8 mouse cellular contexts compared by ENCODE assay signal in the genomic region with DNA sequence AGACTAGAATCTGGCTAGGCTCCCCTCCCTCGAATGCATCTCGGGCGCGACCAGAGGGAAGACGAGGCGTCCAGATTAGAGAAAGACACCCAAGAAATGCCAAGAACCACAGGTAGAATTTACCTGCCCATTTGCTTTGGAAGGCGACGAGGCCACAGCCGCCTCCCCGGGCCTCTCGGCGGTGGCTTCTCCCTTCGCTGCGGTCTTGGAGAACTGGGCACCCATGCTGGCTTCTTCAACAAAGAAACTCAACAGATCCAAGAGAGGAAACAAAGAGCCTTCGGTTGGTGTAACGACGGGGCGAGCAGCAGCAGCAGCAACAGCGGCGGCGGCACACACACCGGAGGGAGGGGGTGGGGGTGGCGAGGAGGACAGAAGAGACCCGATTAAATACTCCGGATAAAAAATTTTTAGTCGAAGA. TPM values are rescaled to one million over a fixed set of nuclear protein-coding genes. Genes with fewer than 3 reads are reported as not detected.
DNase-seq lines count a peak whose midpoint lies in the region; ATAC-seq and TF ChIP-seq lines count a peak whose summit lies in the region.

No protein-coding gene starts in this region.

- H3K27ac ChIP-seq in heart, embryonic 10.5 days = peak overlapping the region; percentile 98
- peak overlapping the region; percentile 98 for H3K27ac ChIP-seq in kidney, postnatal 0 days
- peak overlapping the region; percentile 84 for H3K27ac ChIP-seq in liver, embryonic 12.5 days
- H3K27ac ChIP-seq in neural tube, embryonic 14.5 days (ENCODE audit: low read depth, low read length) = peak overlapping the region; percentile 100

- H3K4me3 ChIP-seq in heart, embryonic 10.5 days = peak overlapping the region; percentile 86
- peak overlapping the region; percentile 82 for H3K4me3 ChIP-seq in kidney, postnatal 0 days (replicated peaks; ENCODE audit: low read depth, low read length)
- H3K4me3 ChIP-seq in liver, embryonic 12.5 days = peak overlapping the region; percentile 68
- H3K4me3 ChIP-seq in neural tube, embryonic 14.5 days (ENCODE audit: low read depth, low read length) = peak overlapping the region; percentile 84

- peak overlapping the region; percentile 90 for H3K9ac ChIP-seq in kidney, postnatal 0 days (ENCODE audit: low read depth, low read length)
- peak overlapping the region; percentile 82 for H3K9ac ChIP-seq in liver, embryonic 12.5 days
- H3K9ac ChIP-seq in neural tube, embryonic 14.5 days (replicated peaks; ENCODE audit: low read depth, low read length) = peak overlapping the region; percentile 99

- H3K9me3 ChIP-seq in heart, embryonic 10.5 days = no peaks in the 10 kb centered on the region
- no peaks in the 10 kb centered on the region for H3K9me3 ChIP-seq in kidney, postnatal 0 days (replicated peaks; ENCODE audit: low read length)
- no peaks in the 10 kb centered on the region for H3K9me3 ChIP-seq in liver, embryonic 12.5 days (replicated peaks)
- H3K9me3 ChIP-seq in neural tube, embryonic 14.5 days (ENCODE audit: control insufficient read depth, low read length) = no peaks in the 10 kb centered on the region

- under 1% methylated on average over 26 of the region's 26 CpGs for whole genome bisulfite sequencing in heart, embryonic 10.5 days
- WGBS in kidney, postnatal 0 days = under 1% methylated on average over 26 of the region's 26 CpGs
- WGBS in liver, embryonic 12.5 days (ENCODE audit: insufficient replicate concordance) = 1% methylated on average over 26 of the region's 26 CpGs
- WGBS in neural tube, embryonic 14.5 days = under 1% methylated on average over 26 of the region's 26 CpGs

- no peaks in the 10 kb centered on the region for H3K27me3 ChIP-seq in heart, embryonic 10.5 days (ENCODE audit: insufficient read depth, poor library complexity, severe bottlenecking)
- no peaks in the 10 kb centered on the region for H3K27me3 ChIP-seq in kidney, postnatal 0 days (ENCODE audit: insufficient read depth, low read length)
- H3K27me3 ChIP-seq in liver, embryonic 12.5 days (replicated peaks) = peaks cover 70% of the 10 kb centered on the region
- H3K27me3 ChIP-seq in neural tube, embryonic 14.5 days (ENCODE audit: control insufficient read depth, insufficient read depth, low read length) = no peaks in the 10 kb centered on the region

- TF ChIP-seq CTCF in kidney, postnatal 0 days (IDR thresholded peaks at IDR 0.05; ENCODE audit: low read depth) = no peak

- DNase-seq in ovary, postnatal 36 days (ENCODE audit: low spot score) = peak; percentile 41
- DNase-seq in ovary, adult 18-20 months (ENCODE audit: low spot score) = no peak
- peak; percentile 60 to 66 for DNase-seq in cerebellum, postnatal 25 days
- peak; percentile 76 for DNase-seq in heart, embryonic 10.5 days (ENCODE audit: low spot score)
- no peak for DNase-seq in kidney, postnatal 0 days (ENCODE audit: low spot score)
- peak; percentile 62 to 64 for DNase-seq in thymus, postnatal 36 days

- H3K4me1 ChIP-seq in heart, embryonic 10.5 days = no peaks in the 10 kb centered on the region
- no peaks in the 10 kb centered on the region for H3K4me1 ChIP-seq in kidney, postnatal 0 days (replicated peaks; ENCODE audit: insufficient read depth, low read length)
- H3K4me1 ChIP-seq in liver, embryonic 12.5 days = peaks cover 46% of the 10 kb centered on the region
- H3K4me1 ChIP-seq in neural tube, embryonic 14.5 days (ENCODE audit: control insufficient read depth, insufficient read depth, low read length) = peaks cover 6% of the 10 kb centered on the region; the same call in 1 of the 2 replicates

- H3K4me2 ChIP-seq in kidney, postnatal 0 days (ENCODE audit: low read length) = peak overlapping the region; percentile 82
- H3K4me2 ChIP-seq in liver, embryonic 12.5 days = peak overlapping the region; percentile 91
- H3K4me2 ChIP-seq in neural tube, embryonic 14.5 days (ENCODE audit: low read depth, low read length) = no peak overlapping the region

- H3K36me3 ChIP-seq in heart, embryonic 10.5 days = peaks cover 26% of the 10 kb centered on the region
- H3K36me3 ChIP-seq in kidney, postnatal 0 days (ENCODE audit: insufficient read depth, low read length) = 0 out of 2 replicates have a peak, but pooled peaks cover 6% of the 10 kb centered on the region
- peaks cover 7% of the 10 kb centered on the region for H3K36me3 ChIP-seq in liver, embryonic 12.5 days
- peaks cover 16% of the 10 kb centered on the region for H3K36me3 ChIP-seq in neural tube, embryonic 14.5 days (ENCODE audit: control insufficient read depth, insufficient read depth, low read length)

- no peak for ATAC-seq in kidney, postnatal 0 days (replicated peaks; ENCODE audit: low FRiP score, low read depth)
- ATAC-seq in liver, embryonic 12.5 days = no peak
- no peak for ATAC-seq in neural tube, embryonic 14.5 days (ENCODE audit: low read depth)

RNA-seq across cellular contexts. Expression of gene Marcks, which starts 0.4 kb away (rescaled TPM):
- 43.5 and 74.2 TPM in 2 replicates for polyA plus RNA-seq in heart, embryonic 10.5 days (2016; fragmentation: Nextera tagmentation; extraction: Ambion mirVana)
- 104 and 113 TPM in 2 replicates for polyA plus RNA-seq in kidney, postnatal 0 days (2015; fragmentation: Nextera tagmentation; extraction: Ambion mirVana)
- polyA plus RNA-seq in liver, embryonic 12.5 days (2016; fragmentation: Nextera tagmentation; extraction: Ambion mirVana) = 34.9 and 37.0 TPM in 2 replicates
- 303 and 307 TPM in 2 replicates for polyA plus RNA-seq in neural tube, embryonic 14.5 days (2014; fragmentation: Nextera tagmentation; extraction: Ambion mirVana)

Comparison
In these comparisons a context has a peak if more than half of its experiments do, and no peak if none do; other contexts are left out.
1. DNase-seq: peak in ovary, postnatal 36 days (single experiment), cerebellum, postnatal 25 days (2 of 2), heart, embryonic 10.5 days (single experiment) and thymus, postnatal 36 days (2 of 2); none in ovary, adult 18-20 months (single experiment) and kidney, postnatal 0 days (single experiment).
2. Peak in every context shown above with its lines, with median percentiles within 50 percentile points of each other: H3K27ac ChIP-seq, H3K4me3 ChIP-seq and H3K9ac ChIP-seq.